Mouse (Mus musculus) embryonic fibroblast, embryonic 13.5 days (primary cell): ENCODE results near the gene Gm10840. TPM values are rescaled to one million over a fixed set of nuclear protein-coding genes. Genes with fewer than 3 reads are reported as not detected.

ENCODE experiments used
- H3K27ac ChIP-seq: 2 replicates; pipeline ENCODE4 v1.5.1; 2012; ENCODE audit warnings: low read length, control low read depth, inconsistent platforms; ENCODE audit not compliant: insufficient read depth
- H3K4me1 ChIP-seq: 2 replicates; pipeline ENCODE4 v1.6.1; 2011; ENCODE audit warnings: low read length; ENCODE audit not compliant: control insufficient read depth, insufficient read depth
- H3K4me3 ChIP-seq: 2 replicates; pipeline ENCODE4 v1.5.1; 2011; ENCODE audit warnings: mild to moderate bottlenecking, control low read depth, low read length; ENCODE audit not compliant: insufficient read depth
- CTCF ChIP-seq: IDR thresholded peaks from 2 replicates; pipeline ENCODE4 v1.5.1; 2011; ENCODE audit warnings: mild to moderate bottlenecking, control low read depth, low read length, moderate library complexity, borderline replicate concordance; ENCODE audit not compliant: insufficient read depth
- POLR2A ChIP-seq: IDR thresholded peaks from 2 replicates; pipeline ENCODE4 v1.6.1; 2011; ENCODE audit warnings: low read depth, mild to moderate bottlenecking, control low read depth, low read length, moderate library complexity
- polyA plus RNA-seq: library from polyadenylated mRNA; stranded (reverse); fragments of >200 nt; gene quantifications from 2 replicates; pipeline ENCODE4 v1.2.4, GENCODE M21; 2011; ENCODE audit warnings: low read depth; ENCODE audit not compliant: missing spikeins, insufficient read length

Gm10840 gene
- polyA plus RNA-seq, 1 experiment = not detected

DNA sequence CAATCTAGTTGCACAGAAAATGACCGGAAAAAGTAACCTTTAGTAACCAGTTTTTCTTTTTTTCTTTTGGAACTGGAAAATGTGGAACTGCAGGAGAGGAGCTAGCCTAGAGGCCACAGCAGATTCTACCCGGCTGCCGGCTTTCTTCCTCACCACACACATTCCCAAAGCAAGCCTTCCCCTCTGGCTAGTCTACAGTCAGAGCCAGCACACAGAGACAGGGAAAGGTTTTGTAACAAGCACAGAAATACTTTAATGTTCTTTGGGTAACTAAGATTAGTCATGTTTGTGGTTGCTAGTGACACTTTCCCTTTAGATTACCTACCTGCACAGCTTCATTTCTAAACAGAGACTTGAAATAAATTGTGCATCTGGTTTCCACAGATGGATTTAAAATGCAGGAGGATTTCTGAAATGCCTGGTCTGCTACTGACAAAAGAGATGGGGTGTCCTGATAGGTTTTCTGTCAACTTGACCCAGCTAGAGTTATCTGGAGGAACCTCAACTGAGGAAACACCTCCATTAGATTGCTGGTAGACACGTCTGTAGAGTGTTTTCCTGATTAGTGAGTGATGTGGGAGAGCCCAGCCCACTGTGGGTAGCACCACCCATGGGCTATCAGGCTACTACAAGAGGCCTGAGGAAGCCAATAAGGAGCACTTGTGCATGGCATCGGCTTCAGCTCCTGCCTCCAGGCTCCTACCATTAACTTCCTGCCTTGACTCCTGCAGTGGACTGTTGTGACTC is 17.6 kb downstream of the Gm10840 start:
- Histone ChIP-seq H3K27ac (no peak overlapping the region), H3K4me3 (no peak overlapping the region), H3K4me1 (no peaks in the 10 kb centered on the region; the same call in 1 of the 2 replicates)
- TF ChIP-seq CTCF = no peak
- no peak for TF ChIP-seq POLR2A

- TF ChIP-seq POLR2A (no peak), CTCF (no peak)
- Histone ChIP-seq H3K4me1 (no peaks in the 10 kb centered on the region; the same call in 1 of the 2 replicates), H3K27ac (no peak overlapping the region), H3K4me3 (no peak overlapping the region)
Observed at GRCm38 (mm10) chr11:106179711-106180448, 19.2 kb downstream of the Gm10840 start.

GRCm38 (mm10) chr11:106180449-106180801 is 19.8 kb downstream of the Gm10840 start:
- H3K4me3 ChIP-seq = no peak overlapping the region
- TF ChIP-seq CTCF (no peak), POLR2A (no peak)
- no peak overlapping the region for H3K27ac ChIP-seq
- H3K4me1 ChIP-seq = no peaks in the 10 kb centered on the region; the same call in 1 of the 2 replicates

DNA sequence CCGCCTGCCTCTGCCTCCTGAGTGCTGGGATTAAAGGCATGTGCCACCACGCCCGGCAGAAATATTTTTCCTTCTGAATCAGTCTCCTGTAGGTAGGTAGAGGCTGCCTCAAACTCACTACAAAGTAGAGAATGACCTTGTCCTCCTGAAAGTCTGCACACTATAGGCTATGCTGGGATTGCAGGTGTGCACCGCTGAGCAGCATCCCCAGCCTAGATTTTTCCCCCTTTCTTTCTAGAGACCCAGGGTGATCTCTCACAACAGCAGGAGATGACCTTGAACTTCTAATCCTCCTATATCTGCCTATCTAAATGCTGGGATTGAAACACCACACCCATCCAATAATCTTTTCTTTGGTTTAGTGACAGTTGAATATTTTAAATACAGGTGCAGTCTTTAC is 26.7 kb downstream of the Gm10840 start:
- Histone ChIP-seq H3K4me3 (no peak overlapping the region), H3K4me1 (peaks cover 2% of the 10 kb centered on the region; the same call in 1 of the 2 replicates), H3K27ac (no peak overlapping the region)
- TF ChIP-seq CTCF (no peak), POLR2A (no peak)

- no peak for TF ChIP-seq CTCF
- H3K4me3 ChIP-seq = no peak overlapping the region
- H3K27ac ChIP-seq = no peak overlapping the region
- H3K4me1 ChIP-seq = peaks cover 14% of the 10 kb centered on the region
Observed at GRCm38 (mm10) chr11:106191716-106192115, 31.1 kb downstream of the Gm10840 start.

DNA sequence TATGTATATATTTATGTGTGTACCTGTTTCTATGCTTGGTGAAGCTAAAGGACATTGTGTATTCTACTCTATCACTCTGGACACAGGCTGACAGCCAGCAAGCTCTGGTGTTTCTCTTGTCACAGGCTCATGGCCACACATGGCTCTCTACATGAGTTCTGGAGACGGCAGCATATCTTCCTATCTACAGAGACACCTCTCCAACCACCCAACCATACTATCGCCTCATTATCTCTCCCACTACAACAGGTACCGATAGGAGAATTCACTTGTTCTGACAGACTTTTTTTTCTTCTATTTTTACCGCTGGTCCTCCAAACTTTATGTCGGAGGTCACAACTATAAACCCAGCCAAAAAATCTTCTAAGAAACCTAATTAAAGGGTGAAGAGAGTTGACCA is 31.6 kb downstream of the Gm10840 start:
- Histone ChIP-seq H3K27ac (no peak overlapping the region), H3K4me3 (peak overlapping the region; percentile 83), H3K4me1 (peaks cover 14% of the 10 kb centered on the region)
- TF ChIP-seq POLR2A (no peak), CTCF (no peak)

GRCm38 (mm10) chr11:106192657-106193370 is 32.2 kb downstream of the Gm10840 start:
- Histone ChIP-seq H3K4me3 (peak overlapping the region; percentile 83), H3K4me1 (peaks cover 14% of the 10 kb centered on the region), H3K27ac (peak overlapping the region; percentile 32; the same call in 1 of the 2 replicates)
- TF ChIP-seq POLR2A (no peak), CTCF (no peak)

DNA sequence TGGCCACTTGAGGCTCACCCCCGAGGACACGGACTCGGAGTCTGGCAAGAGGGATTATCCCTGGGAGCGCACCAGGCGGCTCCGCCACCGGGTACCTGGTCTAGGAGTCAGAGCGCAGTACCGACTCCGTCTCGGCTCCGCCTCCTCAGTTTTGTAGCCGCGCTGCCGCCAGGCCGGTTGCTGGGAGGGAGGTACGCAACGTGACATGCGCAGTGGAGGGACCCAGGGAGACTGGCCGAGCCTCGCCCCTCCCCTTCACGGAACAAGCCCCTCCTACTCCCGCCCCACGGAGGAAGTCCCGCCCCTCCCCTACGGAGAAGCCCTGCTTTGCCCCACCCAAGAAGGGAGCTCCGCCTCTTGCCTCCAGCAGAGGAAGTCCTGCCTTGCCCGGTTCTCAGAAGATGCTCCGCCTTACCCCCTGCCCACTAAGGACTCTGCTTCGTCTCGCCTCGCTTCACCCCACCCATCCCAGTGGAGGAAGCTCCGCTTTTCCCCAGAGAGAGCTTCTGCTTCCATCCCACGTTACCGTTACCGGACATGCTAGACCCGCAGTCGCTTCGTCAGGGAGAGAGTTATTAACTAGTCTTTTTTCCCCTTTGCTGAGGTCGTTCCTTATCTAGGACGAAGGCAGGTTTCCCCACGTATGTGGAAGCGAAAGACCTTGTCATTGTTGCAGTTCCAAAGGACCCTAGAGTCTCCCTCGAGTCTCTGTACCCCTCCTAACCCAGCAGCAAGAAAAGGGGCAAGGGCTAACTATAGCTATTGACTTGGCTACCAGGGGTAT is 32.9 kb downstream of the Gm10840 start:
- peaks cover 14% of the 10 kb centered on the region for H3K4me1 ChIP-seq
- peak overlapping the region; percentile 83 for H3K4me3 ChIP-seq
- peak overlapping the region; percentile 66 for H3K27ac ChIP-seq
- TF ChIP-seq CTCF (no peak), POLR2A (peak; percentile 90)

DNA sequence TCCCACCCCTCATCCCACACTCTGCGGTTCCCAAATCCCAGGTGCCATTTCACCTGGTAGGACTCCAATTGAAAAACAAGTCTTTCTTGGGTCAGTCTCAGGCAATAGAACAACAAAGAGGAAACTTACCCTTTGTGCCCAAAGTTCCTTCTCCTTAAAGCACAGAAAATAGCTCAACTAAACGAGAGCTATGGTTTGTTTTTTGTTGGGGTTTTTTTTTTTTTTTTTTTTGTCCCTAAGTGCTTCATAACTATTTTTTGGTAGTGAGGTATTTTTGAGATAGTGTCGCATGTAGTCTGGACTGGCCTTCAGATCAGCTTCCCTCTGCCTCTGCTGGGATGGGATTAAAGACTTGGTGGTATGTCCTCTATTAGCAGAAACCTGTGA is 33.5 kb downstream of the Gm10840 start:
- H3K4me1 ChIP-seq = peaks cover 14% of the 10 kb centered on the region
- H3K4me3 ChIP-seq = peak overlapping the region; percentile 40
- TF ChIP-seq POLR2A (no peak), CTCF (no peak)
- peak overlapping the region; percentile 66 for H3K27ac ChIP-seq
